Mouse (Mus musculus) heart, postnatal 0 days (tissue): ENCODE data around the gene Map2k6. TPM values are rescaled to one million over a fixed set of nuclear protein-coding genes. Genes with fewer than 3 reads are reported as not detected.
A peak's percentile ranks its signal among the peaks of the same experiment; 100 is the strongest.

Source experiments
- ATAC-seq: fragments of 200-750 bp; cut with Nextera tagmentation; 2 replicates; pipeline ENCODE4 v1.8.0; 2017; ENCODE audit warnings: low read depth, moderate number of reproducible peaks, moderate library complexity; ENCODE audit not compliant: insufficient read depth
- DNase-seq: peaks from one replicate; pipeline ENCODE4 v3.0.0-alpha.2; 2016; ENCODE audit warnings: low spot score
- H3K27ac ChIP-seq: fragments of 300-500 bp; sonication (generic); 2 replicates; pipeline ENCODE4 v1.5.1; 2014; ENCODE audit warnings: low read depth, mild to moderate bottlenecking
- H3K27me3 ChIP-seq: fragments of 300-500 bp; sonication (generic); 2 replicates; pipeline ENCODE4 v1.6.1; 2014; ENCODE audit warnings: low read length, mixed read lengths; ENCODE audit not compliant: control insufficient read depth, insufficient read depth
- H3K36me3 ChIP-seq: fragments of 300-500 bp; sonication (generic); replicated peaks from 2 replicates; pipeline ENCODE4 v1.6.1; 2014; ENCODE audit warnings: low read length, mixed read lengths; ENCODE audit not compliant: control insufficient read depth, insufficient read depth
- H3K4me1 ChIP-seq: fragments of 300-500 bp; sonication (generic); 2 replicates; pipeline ENCODE4 v1.6.1; 2014; ENCODE audit warnings: antibody characterized with exemption; ENCODE audit not compliant: control insufficient read depth, insufficient read depth
- H3K4me2 ChIP-seq: fragments of 300-500 bp; sonication (generic); 2 replicates; pipeline ENCODE4 v1.6.1; 2014; ENCODE audit warnings: low read depth, mild to moderate bottlenecking, low read length, moderate library complexity
- H3K4me3 ChIP-seq: fragments of 300-500 bp; sonication (generic); 2 replicates; pipeline ENCODE4 v1.5.1; 2014; ENCODE audit warnings: low read depth, low read length
- H3K9ac ChIP-seq: fragments of 300-500 bp; sonication (generic); replicated peaks from 2 replicates; pipeline ENCODE4 v1.6.1; 2014; ENCODE audit warnings: low read depth, low read length, mixed read lengths
- H3K9me3 ChIP-seq: fragments of 300-500 bp; sonication (generic); replicated peaks from 2 replicates; pipeline ENCODE4 v1.6.1; 2016; ENCODE audit warnings: low read length; ENCODE audit not compliant: control insufficient read depth
- CTCF ChIP-seq: IDR thresholded peaks from 2 replicates; pipeline ENCODE4 v1.5.1; 2016; ENCODE audit warnings: antibody characterized with exemption, control low read depth, low read depth
- EP300 ChIP-seq: IDR thresholded peaks from 2 replicates; pipeline ENCODE4 v1.6.1; 2016; ENCODE audit warnings: antibody characterized with exemption, low read depth
- WGBS: fragments of 180-500 bp; shearing (Covaris S2); extraction: QIAGEN DNeasy Blood & Tissue Kit; methylation state at CpG from one replicate; pipeline ENCODE4 v1.1.7; 2014; 5-methylcytosine and 5-hydroxymethylcytosine counted together
- polyA plus RNA-seq: library from polyadenylated mRNA; unstranded; fragments of >200 nt; fragmentation: Nextera tagmentation; extraction: Ambion mirVana; gene quantifications from 2 replicates; pipeline ENCODE4 v1.2.1, GENCODE M21; 2015
- total RNA-seq: library from RNA; depleted of rRNA; stranded (reverse); fragments of >200 nt; gene quantifications from 2 replicates; pipeline ENCODE4 v1.2.3, GENCODE M21; 2014; ENCODE audit warnings: low replicate concordance

Map2k6 gene
- total and polyA plus RNA-seq, 2 experiments from 2014 or later: 9.3 to 17.4 TPM

DNA sequence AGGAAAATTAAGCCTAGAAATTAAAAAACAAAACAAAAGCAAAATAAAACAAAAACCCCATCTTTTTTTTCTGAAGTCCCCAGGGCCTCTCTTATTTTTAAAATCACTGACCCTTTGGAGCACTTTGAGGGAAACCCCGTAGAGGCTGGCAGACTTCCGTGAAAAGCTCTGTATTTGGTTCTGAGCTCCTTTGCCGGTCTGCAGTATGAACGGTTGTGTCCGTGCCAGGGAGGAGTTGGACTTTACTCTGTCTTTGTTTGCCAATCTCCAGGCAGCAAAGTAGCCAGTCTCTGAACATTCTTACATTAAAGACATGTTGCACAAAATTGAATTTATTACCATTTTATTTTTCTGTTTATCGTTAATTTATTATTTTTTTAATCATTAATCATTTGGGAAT, 45.7 kb downstream of the Map2k6 start:
- H3K9me3 ChIP-seq: no peaks in the 10 kb centered on the region; the same call in 1 of the 2 replicates
- ATAC-seq (no peak), DNase-seq (no peak)
- 85% methylated on average over 6 of the region's 6 CpGs for WGBS
- H3K4me2 ChIP-seq: no peak overlapping the region
- no peaks in the 10 kb centered on the region for H3K36me3 ChIP-seq
- H3K27ac ChIP-seq: no peak overlapping the region
- TF ChIP-seq EP300: no peak
- no peak for TF ChIP-seq CTCF
- H3K4me3 ChIP-seq: no peak overlapping the region
- peaks cover 15% of the 10 kb centered on the region for H3K4me1 ChIP-seq
- no peaks in the 10 kb centered on the region for H3K27me3 ChIP-seq
- no peak overlapping the region for H3K9ac ChIP-seq

GRCm38 (mm10) chr11:110448131-110448725, 49.3 kb downstream of the Map2k6 start:
- no peak overlapping the region for H3K27ac ChIP-seq

DNA sequence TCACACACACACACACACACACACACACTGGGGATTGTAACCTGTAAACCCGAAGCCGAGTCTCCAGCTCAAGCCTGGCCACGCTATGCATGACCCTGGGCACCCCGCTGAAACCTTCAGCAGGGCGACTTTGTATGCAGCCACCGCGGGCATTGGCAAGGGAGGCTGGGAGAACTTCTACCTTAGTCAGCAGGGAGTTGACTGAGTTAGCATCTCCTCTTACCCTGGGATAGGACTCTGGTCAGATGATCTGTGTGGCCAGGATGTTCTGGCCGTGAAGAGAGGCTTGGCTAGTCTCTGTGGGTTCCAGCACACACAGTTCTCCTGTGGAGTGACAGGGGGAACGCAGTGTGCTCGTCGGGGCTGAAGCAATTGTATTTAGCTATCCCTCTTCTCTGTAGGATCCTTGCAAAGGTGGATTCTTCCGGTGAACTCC, 49.8 kb downstream of the Map2k6 start:
- H3K4me3 ChIP-seq: peak overlapping the region; percentile 34
- no peaks in the 10 kb centered on the region for H3K36me3 ChIP-seq
- H3K27me3 ChIP-seq: no peaks in the 10 kb centered on the region
- TF ChIP-seq EP300 (no peak), CTCF (no peak)
- no peaks in the 10 kb centered on the region for H3K9me3 ChIP-seq
- H3K9ac ChIP-seq: peak overlapping the region; percentile 37
- peak overlapping the region; percentile 61 for H3K4me2 ChIP-seq
- H3K4me1 ChIP-seq: peaks cover 31% of the 10 kb centered on the region
- 5% methylated on average over 12 of the region's 12 CpGs for WGBS
- peak; percentile 71; the same call in 1 of the 2 replicates for ATAC-seq
- no peak overlapping the region for H3K27ac ChIP-seq
- DNase-seq: peak; percentile 35

More at GRCm38 (mm10) chr11:110448131-110448725, 49.3 kb downstream of the Map2k6 start:
- ATAC-seq: no peak
- Histone ChIP-seq H3K4me3 (peak overlapping the region; percentile 34), H3K4me1 (peaks cover 31% of the 10 kb centered on the region), H3K4me2 (peak overlapping the region; percentile 61), H3K9ac (peak overlapping the region; percentile 37), H3K27me3 (no peaks in the 10 kb centered on the region), H3K36me3 (no peaks in the 10 kb centered on the region), H3K9me3 (no peaks in the 10 kb centered on the region)
- DNase-seq: peak; percentile 12
- 28% methylated on average over 7 of the region's 7 CpGs for WGBS
- TF ChIP-seq CTCF (no peak), EP300 (no peak)

DNA sequence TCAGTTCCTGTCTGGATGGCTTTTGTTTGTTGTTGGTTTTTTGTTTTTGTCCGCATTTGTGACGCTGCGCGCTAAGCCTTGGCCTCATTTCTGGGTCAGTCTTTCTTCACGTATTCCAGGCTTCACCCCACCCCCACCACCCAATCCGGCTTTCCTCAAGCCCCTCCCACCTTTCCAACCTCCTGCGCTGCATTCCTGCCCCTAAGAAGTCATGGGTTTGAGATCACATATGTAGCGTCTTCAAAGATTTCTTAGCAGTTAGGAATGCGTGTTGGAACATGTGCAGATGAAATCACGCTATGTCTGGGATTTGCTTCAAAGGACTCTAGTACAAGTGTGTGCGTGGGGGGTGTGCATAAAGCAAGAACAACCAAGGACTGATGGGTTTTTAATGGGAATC, 50.3 kb downstream of the Map2k6 start:
- peaks cover 31% of the 10 kb centered on the region for H3K4me1 ChIP-seq
- no peaks in the 10 kb centered on the region for H3K36me3 ChIP-seq
- no peaks in the 10 kb centered on the region for H3K27me3 ChIP-seq
- peak overlapping the region; percentile 61 for H3K4me2 ChIP-seq
- ATAC-seq (peak; percentile 14; the same call in 1 of the 2 replicates), DNase-seq (no peak)
- no peak overlapping the region for H3K27ac ChIP-seq
- TF ChIP-seq EP300 (no peak), CTCF (no peak)
- WGBS: 22% methylated on average over 11 of the region's 11 CpGs
- H3K4me3 ChIP-seq: peak overlapping the region; percentile 34
- H3K9me3 ChIP-seq: no peaks in the 10 kb centered on the region
- peak overlapping the region; percentile 37 for H3K9ac ChIP-seq

- TF ChIP-seq EP300 (no peak), CTCF (no peak)
Measured at GRCm38 (mm10) chr11:110450091-110450757, 51.3 kb downstream of the Map2k6 start.

More at GRCm38 (mm10) chr11:110450091-110450757, 51.3 kb downstream of the Map2k6 start:
- Histone ChIP-seq H3K9ac (no peak overlapping the region), H3K36me3 (no peaks in the 10 kb centered on the region), H3K27me3 (no peaks in the 10 kb centered on the region), H3K4me3 (no peak overlapping the region), H3K27ac (no peak overlapping the region), H3K4me2 (peak overlapping the region; percentile 5; the same call in 1 of the 2 replicates), H3K4me1 (peaks cover 31% of the 10 kb centered on the region), H3K9me3 (no peaks in the 10 kb centered on the region)
- no peak for ATAC-seq
- peak; percentile 64 for DNase-seq
- 35% methylated on average over 15 of the region's 15 CpGs for WGBS
